Mouse (Mus musculus): ENCODE results near the gene Mfn1.

Gene Mfn1

DNA sequence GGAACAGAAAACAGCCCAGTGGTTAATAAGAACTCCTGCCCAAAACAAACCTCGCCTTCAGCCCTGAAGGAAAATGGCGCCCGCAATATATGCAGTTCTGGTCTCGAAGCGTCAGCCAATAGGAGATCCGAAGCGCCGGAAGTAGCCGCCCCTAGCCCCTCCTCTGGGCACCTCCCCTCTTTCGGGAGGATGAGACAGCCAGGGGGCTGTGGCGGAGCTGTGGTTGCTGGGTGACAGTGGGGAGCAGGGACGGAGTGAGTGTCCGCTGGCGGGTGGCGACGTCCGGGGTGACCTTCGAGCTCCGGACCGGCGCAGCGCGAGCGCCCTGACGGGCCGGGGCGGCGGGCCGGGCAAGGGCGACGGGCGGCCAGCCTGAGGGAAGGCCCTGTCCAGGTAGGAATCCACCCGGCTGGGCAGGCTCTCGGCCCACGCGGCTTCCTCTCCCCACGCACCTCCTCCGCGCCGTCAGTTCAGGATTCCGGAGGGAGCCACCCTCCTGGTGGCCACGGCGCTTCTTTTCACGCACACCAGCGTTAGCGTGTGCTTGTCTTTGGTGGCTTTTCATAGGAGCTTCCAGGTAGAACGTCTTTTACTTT lies at the start of gene Mfn1:
TSS of gene Mfn1 (plus strand) at position 163 of the 596 bp plus-strand sequence.
- peak; percentile 93 for DNase-seq (ENCODE audit: low spot score)

DNA sequence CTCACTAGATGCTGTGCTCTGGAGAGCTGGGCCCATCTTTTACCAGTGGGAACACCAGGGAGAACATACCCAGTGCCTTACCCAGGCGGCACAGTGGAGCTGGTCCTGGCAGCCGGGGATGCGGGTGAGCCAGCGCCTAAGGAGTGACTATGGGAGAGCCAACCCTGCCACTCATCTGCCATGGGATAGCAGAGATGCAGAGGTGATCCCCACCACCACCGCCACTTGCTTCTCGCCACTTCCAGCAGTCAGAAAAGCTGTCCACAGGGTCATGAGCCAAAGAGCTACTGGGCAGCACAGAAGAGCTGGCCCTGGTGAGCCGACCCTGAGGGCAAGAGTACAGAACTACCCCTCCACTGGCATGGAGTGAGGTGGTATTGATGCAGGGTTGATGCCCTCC lies 49.3 kb upstream of the Mfn1 start:
- DNase-seq (ENCODE audit: low spot score) = no peak

DNA sequence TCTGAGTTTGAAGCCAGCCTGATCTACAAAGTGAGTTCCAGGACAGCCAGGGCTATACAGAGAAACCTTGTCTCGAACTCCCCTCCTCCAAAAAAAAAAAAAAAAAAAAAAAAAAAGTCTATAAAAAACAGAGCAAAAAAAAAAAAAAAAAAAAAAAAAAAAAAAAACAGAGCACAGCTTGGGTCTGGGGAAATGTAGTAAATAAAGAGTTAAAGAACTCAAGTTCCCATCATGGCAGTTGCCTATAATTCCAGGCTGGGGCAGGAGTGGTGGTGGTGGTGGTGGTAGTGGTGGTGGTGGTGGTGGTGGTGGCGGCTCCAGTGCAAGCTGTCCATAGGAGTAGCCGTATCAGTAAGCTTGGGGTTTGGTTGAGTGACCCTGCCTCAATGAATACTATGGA lies 46.2 kb upstream of the Mfn1 start:
- DNase-seq (ENCODE audit: low spot score) = no peak

DNA sequence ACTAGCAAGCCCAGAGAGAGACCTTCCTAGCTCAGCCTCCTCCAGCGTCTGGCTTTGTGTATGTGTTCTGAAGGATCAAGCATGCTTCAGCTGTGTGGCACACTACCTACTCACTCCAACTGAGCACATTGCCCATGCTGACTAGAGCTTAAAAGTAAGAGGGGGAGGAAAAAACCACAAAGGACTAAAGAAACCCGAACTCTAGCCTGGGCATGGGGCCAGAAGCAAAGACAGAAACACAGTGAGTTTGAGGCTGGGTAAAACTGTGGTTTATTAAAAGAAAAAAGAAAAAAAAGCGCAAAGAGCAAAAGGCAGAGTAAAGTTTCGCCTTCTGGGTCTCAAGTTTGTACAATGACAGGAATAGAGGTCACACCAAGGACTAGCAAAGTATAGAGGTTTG lies 42.7 kb upstream of the Mfn1 start:
- DNase-seq (ENCODE audit: low spot score) = no peak

DNA sequence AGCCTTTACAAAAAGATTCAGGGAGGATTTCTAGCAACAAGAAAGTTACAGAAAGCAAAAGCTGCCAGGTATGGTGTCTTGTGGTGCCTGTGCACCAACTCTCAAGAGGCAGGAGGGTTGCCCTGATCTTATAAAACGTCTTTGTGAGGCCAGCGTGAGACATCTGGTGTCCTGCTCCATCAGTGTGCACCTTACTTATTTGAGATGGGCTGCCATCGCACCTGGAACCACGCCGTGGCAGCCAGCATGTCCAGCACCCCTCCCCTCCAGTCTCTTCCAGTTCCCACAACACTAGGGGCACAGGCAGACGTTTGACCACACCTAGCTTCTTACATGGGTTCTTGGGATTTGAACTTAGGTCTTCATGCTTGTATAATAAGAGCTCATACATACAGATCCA lies 41.1 kb upstream of the Mfn1 start:
- no peak for DNase-seq (ENCODE audit: low spot score)

DNA sequence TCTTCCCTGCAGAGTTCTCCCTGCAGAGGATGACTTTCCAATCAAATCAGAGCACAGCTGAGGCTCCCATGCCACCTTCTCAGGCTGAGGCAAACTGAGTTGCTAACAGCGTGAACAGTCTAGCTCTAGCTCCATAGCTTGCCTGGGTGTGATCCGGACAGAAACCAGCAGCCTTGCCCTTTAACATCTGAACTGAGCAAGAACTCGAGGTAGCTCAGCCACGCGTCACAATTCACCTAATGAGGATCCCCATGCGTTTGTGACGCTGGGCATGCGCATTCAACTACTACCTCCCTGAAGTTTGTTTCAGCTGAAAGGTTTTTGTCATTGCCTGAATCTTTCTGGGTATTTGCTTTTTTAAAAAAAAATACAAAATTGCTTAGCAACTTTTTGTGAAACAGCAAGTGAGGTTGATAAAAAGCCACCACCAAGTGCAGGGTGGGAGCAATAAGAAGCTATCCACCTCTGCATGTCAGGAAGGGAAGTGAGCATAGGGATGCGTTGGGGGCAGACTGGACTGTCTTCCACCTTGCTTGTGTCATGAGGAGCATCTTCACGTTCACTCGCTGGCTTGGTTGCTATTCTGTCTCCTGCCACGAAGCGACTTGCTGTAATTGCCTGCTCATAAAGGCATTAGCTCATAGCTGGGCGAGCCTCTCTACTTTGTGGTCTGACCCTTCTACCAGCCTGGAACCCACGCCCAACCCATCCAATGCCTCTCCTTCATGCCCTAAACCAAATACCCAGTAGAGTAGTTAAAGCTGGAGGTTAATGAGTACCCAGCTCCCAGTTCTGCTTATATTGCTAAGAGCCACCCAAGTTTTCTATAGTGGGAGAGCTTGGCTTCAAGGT lies 39.0 kb upstream of the Mfn1 start:
- DNase-seq (ENCODE audit: low spot score) = no peak

DNA sequence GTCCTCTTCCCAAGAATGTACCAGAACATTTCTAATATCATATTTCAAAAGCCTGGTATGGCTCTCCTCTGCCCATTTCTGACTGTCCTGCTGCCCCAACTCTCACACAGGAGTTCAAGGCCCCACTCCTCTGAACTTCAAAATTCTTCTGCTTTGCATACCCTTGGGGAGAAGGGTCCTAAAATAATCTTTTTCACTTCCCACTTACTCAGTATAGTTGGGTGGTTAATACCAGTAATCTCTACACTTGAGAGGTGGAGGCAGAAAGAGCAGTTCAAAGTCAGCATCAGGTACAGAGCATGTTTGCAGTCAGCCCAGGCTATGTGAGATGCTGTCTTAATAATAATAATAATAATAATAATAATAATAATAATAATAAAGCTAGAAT lies 38.3 kb upstream of the Mfn1 start:
- DNase-seq (ENCODE audit: low spot score) = no peak

DNA sequence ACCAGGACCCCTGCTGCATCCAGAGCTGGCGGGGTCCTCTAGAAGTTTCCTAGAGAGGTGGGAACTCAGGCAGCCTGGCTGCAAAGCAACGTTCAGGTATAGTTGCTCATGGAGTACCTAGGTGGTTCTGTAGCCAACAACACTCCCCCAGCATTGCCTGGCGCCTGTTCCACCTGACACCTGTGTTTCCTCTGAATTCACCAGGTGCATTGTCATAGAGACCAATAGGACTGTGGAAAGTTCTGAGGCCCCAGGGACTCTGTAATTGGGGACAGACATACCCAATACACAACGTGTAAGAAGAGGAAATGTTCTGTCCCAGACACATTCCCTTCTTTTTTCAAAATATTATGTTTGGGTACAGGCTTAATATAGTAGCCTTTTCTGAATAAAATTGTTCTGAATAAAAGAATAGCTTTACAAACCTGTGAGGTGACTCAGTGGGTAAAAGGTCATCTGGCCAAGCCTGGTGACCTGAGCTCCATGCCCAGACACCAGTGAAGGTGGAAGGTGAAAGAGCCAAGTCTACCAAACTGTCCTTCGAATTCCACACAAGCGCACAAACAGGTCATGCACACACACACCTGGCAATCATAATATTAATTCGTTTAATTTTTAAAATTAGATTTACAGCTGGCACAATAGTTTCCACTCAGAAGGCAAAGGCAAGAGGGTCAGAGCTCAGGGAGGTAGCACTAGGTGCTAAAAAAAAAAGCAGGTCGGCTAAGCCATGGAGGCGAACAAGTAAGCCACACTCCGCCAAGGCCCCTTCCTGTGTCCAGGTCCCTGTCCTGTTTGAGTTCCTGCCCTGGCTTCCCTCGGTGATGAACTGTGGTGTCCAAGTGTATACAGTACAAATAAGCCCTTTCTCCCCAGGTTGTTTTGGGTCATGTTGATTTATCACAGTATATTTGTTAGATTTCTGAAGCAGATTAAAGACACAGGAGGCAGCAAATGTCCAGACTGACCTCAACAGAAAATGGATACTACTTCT lies 36.9 kb upstream of the Mfn1 start, which contains the start of gene Kcnmb3:
TSS of gene Kcnmb3 (minus strand) at position 135 of the 994 bp plus-strand sequence.
- DNase-seq (ENCODE audit: low spot score) = no peak

DNA sequence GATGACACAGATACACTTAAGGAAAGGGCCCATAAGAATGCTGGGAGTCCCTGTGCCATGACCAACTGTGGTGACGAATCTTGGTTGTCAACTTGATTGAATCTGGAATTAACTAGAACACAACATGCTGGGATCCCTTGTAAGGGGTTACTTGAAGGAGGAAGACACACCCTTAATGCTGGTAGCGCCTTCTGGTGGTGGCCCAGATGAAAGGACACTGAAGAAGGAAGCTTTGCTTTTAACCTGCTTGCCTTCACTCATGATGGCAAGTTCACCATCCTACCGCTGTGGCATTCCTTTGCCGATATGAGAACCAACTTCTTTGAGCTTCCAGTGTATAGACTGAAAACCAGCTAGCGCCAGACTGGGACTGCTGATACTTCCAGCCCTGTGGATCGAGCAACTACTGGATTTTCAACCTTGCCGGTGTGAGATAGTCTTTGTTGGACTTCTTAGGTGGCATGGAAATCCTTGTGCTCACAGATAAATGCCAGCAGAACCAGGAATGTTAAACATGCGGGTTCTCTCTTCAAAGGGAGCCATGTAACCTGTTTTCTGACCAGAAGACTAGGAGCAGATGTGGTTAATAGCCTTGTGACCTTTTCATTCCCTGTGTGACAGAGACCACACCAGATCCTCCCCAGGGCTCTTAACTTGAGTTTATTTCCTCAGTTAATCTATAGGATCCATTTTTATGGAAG lies 34.7 kb upstream of the Mfn1 start:
- DNase-seq (ENCODE audit: low spot score) = no peak

DNA sequence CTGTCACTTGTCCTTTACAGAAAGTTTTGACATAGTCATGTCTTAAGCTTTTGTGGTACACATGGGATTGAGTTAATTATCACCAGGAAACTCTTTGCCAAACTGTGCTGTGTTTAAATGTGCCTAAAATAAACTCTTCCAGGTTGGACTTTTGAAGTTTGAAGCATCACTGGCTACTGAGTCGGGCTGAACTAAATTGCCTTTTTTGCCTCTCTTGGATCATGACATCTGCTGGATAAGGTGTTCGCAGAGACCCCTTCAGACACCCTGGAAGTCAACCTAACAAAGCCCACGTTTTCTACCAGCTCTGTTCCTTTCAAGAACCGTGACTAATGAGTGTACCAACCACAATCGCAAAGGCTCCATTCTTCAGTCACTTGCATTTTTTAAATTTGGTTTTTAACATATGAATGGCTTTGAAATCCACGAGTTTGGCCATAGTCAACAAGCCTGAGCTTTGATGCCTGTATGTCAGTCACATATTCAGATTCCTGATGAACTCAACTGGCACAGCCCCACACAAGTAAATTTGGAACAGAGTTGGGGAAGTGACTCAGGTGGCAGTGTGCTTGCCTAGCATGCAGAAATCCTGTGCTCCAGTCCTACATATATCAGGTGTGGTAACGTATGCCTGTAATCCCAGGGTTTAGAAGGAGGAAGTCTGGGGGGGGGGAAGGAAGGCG lies 34.0 kb upstream of the Mfn1 start:
- DNase-seq (ENCODE audit: low spot score) = no peak

DNA sequence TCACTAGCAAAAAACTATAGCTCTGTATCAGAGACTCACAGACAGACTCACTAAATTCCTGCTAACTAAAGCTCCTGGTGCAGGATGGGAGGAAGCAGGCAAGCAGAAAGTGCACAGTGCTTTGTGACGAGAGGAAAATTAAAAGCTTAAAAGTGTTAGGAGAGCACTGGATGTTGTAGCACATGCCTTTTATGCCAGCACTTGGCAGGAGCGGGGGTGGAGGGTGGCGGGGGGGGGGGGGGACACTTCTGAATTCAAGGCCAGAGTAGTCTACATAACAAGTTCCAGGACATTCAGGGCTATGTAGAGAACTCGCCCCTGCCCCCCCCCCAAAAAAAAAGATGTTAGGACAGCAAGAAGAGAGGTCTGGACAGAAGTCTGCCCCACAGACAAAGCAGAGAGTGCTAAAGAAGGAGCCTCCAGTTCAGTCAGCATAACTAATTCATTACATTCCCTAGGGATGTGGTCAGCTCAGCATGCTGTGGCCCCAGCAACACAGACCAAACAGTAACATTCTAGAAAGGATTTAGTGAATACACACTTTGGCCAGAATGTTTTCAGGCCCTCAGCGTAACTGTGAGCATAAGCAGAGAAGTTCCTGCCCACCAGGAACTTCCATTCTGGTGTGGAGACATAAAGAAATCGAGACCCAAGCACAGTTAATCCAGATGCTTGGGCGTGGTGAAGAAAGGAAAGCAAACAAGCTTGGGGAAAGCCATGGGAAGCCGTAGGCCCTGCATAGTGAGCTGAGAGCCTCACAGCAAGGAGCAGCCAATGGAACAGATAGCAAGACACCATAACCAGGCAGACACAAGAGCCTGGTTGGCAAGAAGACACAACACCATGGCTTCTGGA lies 33.2 kb upstream of the Mfn1 start:
- no peak for DNase-seq (ENCODE audit: low spot score)

DNA sequence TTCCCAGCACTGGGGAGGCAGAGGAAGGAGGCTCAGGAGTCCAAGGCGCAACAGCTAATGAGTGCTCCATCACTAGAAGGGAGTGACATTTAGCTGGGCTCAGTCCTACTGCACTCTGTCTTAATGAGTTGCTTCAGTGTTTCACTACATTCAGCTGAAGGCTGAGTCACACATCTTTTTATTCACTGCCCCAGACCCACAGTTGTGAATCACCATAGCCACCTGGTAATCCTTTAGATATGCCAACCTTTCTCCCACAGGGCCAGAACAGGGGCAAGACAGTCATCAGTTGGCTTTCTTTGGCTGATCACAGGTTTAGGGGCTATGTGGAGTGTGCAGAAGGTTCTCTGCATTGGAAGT lies 32.6 kb upstream of the Mfn1 start:
- no peak for DNase-seq (ENCODE audit: low spot score)

DNA sequence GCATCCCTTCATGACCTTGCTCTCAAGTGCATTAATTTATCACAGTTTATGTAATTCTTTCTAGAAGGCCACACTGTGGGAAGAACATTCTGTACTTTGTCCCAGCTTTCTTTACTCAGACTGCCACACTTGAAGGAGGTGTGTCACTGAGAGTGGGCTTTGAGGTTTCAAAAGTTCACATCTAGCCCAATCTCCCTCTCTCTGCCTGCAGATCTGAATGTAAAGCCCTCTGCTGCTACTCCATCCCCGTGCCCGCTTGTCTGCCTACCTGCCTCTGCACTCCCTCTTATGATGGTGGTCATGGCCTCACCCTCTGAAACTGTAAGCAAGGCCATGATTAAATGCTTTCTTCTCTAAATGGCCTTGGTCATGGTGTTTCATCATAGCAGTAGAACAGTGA lies 28.9 kb upstream of the Mfn1 start:
- no peak for DNase-seq (ENCODE audit: low spot score)

DNA sequence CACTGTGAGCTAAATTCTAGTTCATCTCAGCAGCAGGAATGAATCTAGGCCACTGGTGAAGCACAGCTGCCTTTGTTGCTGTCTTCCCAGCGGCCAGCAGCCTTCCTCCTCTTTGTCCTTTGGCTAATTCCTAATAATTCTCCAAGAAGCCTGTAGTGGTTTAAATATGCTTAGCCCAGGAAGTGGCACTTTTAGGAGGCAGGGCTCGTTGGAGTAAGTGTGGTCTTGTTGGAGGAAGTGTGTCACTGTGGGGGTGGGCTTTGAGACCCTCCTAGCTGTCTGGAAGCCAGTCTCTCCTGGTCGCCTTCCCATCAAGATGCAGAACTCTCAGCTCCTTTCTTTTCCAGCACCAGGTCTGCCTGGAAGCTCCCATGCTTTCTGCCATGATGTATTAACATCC lies 23.4 kb upstream of the Mfn1 start:
- no peak for DNase-seq (ENCODE audit: low spot score)

DNA sequence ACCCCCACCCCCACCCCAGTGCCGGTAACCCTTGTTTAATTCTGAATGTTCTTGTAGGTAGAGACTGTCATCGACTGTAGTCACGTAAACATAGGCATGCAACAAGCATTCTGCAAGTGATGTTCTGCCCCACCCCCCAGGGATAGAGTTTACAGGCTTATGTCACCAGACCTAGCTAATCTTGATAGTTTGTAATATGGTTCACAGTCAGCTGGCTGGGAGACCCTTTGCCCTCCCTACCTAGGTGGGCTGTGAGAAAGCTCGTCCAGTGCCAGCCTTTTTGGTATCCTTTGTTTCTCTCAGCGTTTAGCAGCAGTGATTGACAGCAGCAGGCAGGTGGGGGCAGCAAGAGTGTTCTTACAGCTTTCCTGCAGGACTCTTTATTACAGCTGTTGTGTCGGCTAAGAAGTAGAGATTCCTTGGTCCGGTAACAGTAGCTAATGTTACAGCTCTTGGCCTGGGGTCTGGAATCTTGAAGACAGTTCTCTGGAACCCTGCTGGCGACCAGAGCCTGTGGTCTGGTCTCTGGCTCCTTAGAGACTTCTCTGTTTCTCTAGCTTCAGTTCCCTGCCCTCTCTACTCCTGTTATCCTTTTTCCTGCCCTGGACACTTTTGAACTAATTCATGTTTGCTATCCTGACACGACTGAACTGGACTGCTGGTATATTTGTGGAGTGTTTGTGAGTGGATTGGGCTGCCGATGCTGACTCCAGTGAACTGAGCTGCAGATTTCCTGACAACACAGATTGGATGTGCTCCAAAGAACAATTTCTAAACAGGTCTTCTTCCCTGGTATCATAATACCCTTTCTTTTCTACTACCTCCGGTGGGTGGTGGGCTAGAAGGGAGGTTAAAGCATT lies 22.7 kb upstream of the Mfn1 start:
- DNase-seq (ENCODE audit: low spot score) = no peak

DNA sequence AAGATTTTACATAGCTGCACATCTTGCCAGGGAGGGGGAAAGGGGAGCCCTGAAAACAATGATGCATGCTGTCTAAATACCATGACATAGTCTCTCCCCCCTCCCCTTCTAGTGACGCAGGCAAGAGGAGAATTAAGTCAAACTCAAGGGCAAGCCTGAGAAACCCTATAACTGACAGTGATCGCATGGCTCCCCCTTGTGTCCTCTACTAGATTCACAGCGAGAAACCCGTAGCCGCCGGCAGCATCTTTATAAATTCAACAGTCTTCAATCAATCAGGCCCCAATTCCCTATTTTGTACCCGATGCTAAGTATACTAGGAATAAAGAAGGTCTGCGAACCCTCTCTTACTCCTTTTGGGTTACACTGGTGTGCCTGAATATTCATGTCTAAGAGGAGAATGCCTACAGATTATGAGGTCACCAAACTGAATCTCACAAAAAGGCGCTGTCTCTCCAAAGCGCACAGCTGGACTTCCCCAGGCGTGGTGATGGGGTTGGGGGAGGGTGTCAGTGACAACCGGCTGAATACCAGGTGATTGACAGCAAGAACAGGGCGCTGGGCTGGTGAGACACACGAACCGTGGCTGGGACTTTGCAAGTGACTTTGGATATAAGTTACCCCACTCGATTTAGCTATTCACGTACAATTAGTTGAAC lies 20.5 kb upstream of the Mfn1 start:
- DNase-seq (ENCODE audit: low spot score) = peak; percentile 64

DNA sequence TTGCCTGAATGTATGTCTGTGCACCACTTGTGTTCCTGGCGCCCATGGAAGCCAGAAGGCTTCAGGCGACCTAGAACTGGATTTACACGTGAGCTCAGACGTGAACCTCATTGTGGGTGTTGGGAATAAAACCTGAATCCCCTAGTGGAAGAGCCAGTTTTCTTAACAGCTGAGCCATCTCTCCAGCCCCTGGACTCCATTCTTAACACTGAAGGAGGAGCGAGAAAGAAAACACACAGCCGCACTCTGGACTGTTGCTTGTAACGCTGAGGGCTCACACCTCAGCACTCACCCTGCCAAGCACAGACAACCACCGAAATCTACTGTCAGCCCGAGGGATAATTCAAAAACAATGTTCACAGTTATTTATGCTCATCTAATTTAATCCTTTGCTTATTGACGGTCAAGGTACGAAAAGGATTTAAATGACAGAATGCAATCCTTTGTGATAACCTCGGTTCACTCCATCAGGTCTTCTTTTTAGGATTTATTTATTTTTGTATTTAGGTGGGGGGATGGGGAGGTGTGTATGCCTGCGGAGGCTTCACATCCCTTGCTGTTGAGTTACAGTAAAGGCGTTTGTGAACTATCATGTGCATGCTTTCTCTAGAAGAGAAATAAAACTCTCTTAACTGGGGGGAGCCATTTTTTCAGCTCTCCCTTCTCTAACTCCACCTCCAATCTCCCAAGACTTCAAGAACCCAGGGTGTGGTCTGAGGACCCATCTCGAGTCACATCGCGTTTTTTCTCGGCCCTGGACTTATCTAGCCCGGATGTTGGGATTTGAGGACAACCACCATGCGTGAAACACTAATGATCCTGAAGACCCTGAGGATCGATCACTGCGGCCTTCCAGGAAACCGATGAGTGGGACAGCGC lies 19.5 kb upstream of the Mfn1 start, which contains the start of gene Zfp639:
TSS of gene Zfp639 (plus strand) at position 764 of the 879 bp plus-strand sequence.
- no peak for DNase-seq (ENCODE audit: low spot score)

Measured in urinary bladder, postnatal 14 days (tissue).